Mouse (Mus musculus) ES-Bruce4 (cell line): ENCODE measurements around the gene Cdhr4.

ENCODE experiments used
- CTCF ChIP-seq: IDR thresholded peaks from one replicate; pipeline ENCODE4 v1.8.1; 2011; ENCODE audit warnings: low read depth, low read length
- EP300 ChIP-seq: IDR thresholded peaks from 2 replicates; pipeline ENCODE4 v1.6.1; 2011; ENCODE audit warnings: low read depth, low read length; ENCODE audit not compliant: insufficient read depth
- POLR2A ChIP-seq: IDR thresholded peaks from one replicate; pipeline ENCODE4 v1.8.1; 2011; ENCODE audit warnings: low read length; ENCODE audit not compliant: insufficient read depth

DNA sequence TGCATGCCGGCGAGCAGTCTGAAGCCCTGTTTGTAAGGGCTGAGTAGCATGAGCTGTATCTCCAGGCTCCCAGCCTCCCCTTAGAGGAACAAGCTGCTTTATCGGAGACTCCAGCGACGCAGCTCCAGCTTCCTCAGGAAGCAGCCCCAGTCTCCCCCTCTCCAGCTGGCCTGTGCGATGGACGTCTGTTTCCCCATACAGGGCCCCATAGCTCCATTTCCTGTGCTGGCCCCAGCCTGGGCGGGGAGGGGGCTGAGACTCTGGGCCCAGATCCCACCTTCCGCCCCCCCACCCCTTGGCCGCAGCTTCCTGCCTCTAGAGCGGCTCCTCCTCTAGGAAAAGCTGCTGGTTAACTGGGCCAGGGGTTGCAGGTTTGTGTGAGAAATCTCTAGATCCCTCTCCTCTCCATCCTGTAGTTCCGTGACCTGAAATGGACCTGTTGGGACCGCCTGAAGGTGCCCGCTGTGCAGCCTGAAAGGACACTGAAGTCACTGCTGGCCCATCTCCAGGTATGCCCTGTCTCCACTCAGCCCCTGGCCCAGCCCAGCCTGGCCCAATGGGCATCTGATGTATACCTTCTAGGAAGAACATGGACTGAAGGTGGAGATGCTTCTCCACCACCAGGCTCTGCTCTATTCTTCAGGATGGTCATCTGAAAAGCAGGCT is 9.5 kb upstream of the Cdhr4 start, which contains the start of gene Gm20661:
- TF ChIP-seq EP300: no peak
- TF ChIP-seq CTCF: no peak
- no peak for TF ChIP-seq POLR2A
